Mouse (Mus musculus) cerebellum, adult 9-11 months (tissue): ENCODE measurements around the gene H2-DMb1.

ENCODE experiments used
- DNase-seq: peaks from one replicate; pipeline ENCODE4 v3.0.0; 2022

Gene H2-DMb1

GRCm38 (mm10) chr17:34196941-34197894 is 44.3 kb downstream of the H2-DMb1 start, which contains the start of gene Psmb8:
Psmb8 (plus strand) TSS chr17:34197721.
- DNase-seq: peak; percentile 79

- no peak for DNase-seq
Observed at GRCm38 (mm10) chr17:34197904-34198520, 45.1 kb downstream of the H2-DMb1 start.

DNA sequence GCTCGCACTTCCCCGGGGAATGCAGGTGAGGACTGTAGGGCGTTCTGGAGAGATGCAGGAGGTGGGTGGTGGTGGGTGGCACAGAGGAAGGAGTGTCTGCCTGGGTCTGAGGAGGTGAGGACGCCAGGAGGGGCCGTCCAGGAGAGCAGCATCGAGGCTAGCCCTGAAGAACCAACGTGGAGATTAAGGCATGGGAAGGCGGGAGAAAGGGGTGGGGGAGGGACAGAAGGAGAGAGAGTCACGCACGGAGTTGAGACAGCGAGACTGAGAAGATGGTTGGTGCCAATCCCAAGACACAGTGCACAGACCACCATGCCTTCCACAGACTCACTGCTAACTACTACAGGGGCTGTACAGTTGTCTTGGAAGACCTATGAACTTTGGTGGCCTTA is 45.6 kb downstream of the H2-DMb1 start:
- no peak for DNase-seq

DNA sequence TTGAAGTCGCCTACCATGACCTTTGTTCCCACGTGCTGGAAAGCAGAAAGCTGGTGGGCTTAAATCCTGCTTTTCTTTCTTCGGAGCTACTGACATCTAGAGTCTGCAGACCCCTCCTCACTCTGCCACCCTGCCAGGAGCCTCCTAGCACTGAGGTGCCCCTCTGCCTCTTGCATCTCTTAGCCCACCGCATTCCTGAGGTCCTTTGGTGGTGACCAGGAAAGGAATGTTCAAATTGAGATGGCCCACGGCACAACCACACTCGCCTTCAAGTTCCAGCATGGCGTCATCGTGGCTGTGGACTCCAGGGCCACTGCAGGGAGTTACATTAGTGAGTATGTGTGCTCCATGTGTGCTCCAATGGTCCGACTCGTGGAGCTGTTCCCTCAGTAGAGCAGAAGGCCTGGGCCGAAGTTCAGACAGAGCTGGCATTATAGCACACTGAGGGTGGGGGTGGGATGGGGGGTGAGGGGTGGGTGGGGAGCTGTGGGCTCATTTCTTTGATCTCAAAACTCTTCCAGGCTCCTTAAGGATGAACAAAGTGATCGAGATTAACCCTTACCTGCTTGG is 46.3 kb downstream of the H2-DMb1 start:
- no peak for DNase-seq

DNA sequence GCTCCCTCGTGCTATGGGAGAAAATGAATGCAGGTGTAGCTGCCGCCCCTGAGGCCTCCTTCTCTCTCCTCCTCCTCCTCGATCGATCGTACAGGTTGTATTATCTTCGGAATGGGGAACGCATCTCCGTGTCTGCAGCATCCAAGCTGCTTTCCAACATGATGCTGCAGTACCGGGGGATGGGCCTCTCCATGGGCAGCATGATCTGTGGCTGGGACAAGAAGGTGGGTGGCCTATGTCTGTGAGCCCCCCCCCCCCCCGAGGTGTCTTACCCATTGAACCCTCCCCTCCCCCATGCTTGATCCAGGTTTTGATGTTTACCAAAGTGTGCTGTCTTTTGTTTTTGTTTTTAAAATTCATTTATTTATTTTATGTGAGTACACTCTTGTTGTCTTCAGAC is 47.2 kb downstream of the H2-DMb1 start:
- no peak for DNase-seq

DNA sequence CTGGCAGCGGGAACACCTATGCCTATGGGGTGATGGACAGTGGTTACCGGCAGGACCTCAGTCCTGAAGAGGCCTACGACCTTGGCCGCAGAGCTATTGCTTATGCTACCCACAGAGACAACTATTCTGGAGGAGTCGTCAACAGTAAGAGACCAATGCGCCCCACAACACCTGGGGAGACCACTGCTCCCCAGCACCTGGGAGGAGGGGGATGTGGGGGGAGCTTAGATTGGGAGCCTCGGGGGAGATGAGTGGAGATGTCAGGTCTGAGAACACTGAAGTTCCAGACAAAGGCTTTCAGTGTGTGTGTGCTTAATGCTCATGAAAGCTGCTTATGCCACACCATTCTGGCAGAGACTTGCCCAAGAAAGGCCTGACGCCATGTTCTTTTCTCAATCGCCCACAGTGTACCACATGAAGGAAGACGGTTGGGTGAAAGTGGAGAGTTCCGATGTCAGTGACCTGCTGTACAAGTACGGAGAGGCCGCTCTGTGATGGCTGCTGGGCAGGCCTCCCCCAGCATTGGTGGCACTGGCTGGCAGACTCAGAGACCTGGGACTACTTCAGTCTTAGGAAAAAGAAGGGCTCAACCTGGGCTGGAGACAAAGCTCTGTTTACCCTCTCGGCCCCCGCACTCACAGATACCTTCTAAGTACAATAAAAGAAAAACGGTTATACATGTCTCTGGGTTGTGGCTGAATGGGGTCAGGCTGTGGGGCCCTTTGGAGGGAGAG is 48.1 kb downstream of the H2-DMb1 start:
- no peak for DNase-seq

- DNase-seq: no peak
Observed at GRCm38 (mm10) chr17:34201506-34202055, 48.7 kb downstream of the H2-DMb1 start.

GRCm38 (mm10) chr17:34202760-34203442 is 50.0 kb downstream of the H2-DMb1 start:
- DNase-seq: no peak

DNA sequence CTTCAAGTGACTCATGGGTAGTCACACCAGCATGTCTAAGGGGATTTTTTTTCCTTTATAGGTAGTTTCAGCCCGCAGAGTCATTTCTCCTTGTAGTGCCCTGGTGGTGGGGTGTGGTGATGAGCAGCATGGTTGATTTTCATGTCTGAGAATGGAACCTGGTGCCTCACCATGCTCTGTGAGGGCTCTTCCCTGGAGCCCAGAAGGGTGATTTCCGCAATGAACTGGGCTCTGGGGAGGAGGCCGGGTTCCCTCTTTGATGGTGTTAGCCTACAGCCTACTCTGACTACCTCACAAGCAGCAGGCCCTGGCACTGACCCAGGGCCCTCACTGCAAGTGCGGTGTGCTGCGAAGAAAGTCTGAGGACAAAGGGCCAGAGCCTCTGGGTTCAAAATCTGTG is 50.6 kb downstream of the H2-DMb1 start, which contains the start of gene Tap2:
TSS of gene Tap2 (plus strand) at position 84 of the 400 bp plus-strand sequence.
- DNase-seq: no peak

DNA sequence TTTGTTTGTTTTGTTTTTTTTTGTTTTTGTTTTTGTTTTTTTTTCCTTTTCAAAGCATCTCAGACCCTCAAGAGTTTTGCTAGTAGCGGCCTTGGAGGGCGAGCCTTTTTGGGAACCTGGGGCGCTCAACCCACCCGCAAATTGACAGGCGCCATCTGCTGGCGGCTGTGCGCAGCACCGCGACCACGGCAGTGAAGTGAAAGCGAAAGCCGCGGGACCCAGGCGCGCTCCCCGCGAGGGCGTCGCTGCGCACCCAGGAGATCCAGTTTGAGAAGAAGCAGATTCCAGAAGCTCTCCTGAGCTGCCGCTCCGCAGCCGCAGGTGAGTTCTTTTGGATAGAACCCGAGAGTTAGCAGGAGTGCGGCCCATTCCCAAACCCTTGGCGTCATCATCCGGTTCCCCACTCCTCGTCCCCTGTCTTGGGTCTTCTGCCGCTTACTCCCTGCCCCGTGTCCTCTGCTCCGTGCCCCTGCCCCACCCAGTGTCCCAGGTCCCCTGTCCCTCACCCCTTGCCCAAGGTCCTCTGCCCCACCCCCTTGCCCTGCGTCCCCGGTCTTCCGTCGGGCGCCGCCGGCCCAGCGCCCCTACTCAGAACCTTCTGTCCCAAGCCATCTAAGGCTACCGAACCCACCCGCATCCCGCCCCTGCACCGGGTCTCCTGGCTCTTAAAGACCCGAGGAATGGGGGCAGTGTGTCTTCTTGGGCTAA is 51.6 kb downstream of the H2-DMb1 start:
- peak; percentile 74 for DNase-seq

GRCm38 (mm10) chr17:34205021-34205745 is 52.3 kb downstream of the H2-DMb1 start:
- DNase-seq: no peak

DNA sequence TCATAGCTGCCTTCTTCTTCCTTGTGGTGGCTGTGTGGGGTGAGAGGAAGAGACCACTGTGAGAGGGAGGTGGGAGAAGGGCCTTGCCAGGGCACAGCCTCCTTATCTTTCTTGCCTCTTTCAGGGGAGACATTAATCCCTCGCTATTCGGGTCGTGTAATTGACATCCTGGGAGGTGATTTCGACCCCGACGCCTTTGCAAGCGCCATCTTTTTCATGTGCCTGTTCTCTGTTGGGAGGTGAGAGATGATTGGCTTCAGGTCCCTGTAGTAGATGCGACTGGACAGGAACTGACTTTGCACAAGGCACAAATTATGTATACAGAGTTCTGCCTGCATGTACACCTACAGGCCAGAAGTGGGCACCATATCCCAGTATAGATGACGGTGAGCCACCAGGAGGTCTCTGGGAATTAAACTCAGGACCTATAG is 52.9 kb downstream of the H2-DMb1 start:
- peak; percentile 21 for DNase-seq

DNA sequence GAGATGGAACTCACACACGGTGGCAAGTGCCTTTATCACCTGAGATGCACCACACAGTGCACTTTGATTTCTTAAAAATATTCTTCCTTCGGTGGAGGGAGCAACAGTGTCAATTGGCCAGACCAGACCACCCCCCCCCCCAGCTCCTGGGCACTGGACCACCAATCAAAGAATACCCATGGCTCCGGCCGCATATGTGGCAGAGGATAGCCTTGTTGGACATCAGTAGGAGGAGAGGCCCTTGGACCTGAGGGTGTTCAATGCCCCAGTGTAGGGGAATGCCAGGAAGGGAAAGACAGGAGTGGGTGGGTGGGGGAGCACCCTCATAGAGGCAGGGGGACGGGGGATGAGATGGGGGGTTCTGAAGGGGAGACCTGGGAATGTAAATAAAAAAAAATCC is 53.9 kb downstream of the H2-DMb1 start:
- no peak for DNase-seq

DNA sequence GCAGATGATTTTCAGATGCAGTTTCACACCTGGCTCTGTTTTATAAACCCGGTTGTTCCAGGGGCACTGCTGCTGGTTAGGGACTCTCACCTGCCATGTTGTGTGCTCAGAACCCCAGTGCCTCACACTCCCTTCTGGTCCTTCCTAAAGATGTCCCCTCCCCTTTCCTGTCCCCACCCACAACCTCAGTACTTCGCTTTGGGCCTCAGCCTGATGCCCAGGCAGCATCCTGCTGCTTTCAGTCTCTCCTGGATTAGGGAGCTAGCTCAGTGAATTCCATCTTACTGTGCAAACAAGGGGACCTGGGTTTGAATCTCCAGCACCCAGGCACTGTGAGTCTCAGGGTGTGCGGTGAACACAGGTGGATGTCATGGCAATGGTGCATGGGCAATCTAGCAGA is 54.6 kb downstream of the H2-DMb1 start:
- no peak for DNase-seq

- DNase-seq: peak; percentile 0
Observed at GRCm38 (mm10) chr17:34207866-34208265, 55.0 kb downstream of the H2-DMb1 start.

- DNase-seq: peak; percentile 1
Observed at GRCm38 (mm10) chr17:34208421-34208820, 55.5 kb downstream of the H2-DMb1 start.

- peak; percentile 1 for DNase-seq
Observed at GRCm38 (mm10) chr17:34209680-34210079, 56.8 kb downstream of the H2-DMb1 start.
